Mouse (Mus musculus) induced T-regulatory cell, adult 2 months (primary cell): Measurements from ENCODE around the gene Gm17662.

ENCODE experiments used
- DNase-seq: peaks from one replicate; pipeline ENCODE4 v3.0.0-alpha.2; 2012; ENCODE audit warnings: low read depth

The Gm17662 gene

DNA sequence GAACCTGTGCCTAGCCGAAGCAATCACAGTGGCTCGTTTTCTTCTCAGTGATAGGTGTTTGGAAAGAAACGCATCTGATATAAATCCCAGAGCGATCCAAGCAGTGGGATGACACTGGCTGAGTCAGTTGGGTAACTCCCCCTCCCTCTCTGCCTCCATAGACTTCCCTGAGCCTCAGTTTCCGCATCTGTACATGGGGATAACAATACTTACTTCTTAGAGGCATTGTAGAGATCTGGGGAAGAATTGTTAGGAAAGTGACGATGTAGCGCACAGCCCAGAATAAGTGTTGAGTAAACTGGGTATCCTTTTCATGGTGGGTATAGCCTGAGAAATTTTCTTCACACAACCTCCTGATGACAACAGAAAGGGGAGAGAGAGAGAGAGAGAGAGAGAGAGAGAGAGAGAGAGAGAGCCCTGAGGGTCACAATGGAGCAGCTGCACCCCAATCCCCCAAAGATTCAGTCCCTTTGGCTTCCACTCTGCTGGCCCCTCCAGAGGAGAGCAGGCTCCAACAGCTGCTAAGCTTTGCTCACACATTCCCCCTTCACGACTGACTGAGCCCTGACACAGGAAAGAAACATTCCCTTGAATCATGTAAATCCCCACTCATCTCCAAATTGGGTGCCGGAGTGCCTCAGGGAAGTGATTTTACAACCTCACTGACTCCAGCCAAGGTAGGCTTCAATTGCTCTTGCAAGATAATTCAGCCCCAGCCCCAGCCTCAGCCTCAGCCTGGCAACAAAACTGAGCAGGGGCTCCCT lies 31.6 kb downstream of the Gm17662 start:
- no peak for DNase-seq

- no peak for DNase-seq
Observed at GRCm38 (mm10) chr4:104891708-104892107, 34.6 kb downstream of the Gm17662 start.

DNA sequence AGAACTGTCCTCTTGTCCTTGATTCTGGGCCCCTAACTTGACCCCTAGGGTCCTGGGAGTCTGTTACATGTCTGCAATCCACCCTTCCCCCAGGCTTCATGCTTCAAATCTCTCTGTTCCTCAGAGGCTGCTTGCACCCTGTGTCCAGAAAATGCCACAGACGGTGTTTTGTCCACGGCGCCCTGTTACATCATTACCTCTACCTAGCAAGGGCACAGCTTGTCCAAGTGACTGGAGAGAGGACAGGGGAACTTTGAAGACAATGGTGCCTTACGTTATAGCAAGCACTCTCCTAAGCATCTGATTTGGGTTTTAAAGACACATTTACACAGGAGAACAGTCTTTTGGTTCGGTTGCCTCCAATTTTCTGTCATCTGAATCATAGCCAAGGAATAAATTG lies 36.5 kb downstream of the Gm17662 start:
- DNase-seq, result no peak

DNA sequence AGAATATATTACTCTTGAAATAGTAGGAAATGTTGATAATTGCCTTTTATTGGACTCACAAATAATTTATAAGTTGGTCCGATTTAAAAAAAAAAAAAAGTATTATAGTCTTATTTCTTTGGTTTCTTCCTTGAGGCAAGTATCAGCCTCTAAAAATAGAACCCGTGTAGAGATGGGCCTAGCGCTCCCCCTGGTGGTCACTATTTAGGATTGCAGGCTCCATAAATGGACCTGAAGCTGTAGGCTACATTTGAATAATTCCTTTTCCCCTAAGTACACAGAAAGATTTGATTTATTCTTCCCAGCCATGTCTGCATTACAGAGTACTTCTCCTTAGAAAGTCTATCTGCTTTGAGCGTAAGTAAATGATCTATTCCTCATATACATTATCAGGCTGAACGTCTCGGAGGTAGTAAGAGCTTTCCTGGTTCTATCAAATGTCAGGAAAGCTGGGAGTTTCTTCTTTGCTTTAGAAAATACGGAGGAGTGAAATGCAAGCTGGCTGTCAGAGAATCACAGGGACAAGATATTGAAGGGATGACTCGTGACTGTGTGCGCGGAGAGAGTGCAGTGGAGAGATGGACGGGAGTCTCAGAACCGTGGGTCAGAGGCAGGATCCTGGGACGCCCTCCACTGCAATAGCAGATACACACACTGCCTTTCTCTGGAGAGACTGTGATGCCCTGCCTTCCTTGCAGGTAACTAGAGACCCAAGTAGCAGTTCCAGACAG lies 37.0 kb downstream of the Gm17662 start:
- peak; percentile 35 for DNase-seq

DNA sequence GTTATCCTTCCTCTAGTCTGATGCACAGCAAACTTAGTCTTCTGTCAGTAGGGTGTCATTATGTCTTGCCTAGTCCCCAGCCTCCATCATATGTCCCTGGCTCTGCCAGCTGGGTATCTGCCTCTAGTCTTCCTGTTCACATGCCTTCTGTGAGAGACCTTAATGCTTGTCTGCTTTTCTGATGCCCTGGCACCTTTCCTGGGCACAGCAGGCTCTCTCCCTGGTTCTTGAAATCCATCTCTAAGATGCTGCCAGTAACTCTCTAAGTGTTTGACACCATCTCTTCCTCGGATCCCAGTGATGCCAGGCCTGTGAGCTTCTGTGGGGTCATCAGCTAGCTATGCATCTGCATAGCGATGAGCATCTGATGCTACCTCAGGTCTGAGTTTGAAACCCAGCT lies 45.7 kb downstream of the Gm17662 start:
- DNase-seq, result no peak

DNA sequence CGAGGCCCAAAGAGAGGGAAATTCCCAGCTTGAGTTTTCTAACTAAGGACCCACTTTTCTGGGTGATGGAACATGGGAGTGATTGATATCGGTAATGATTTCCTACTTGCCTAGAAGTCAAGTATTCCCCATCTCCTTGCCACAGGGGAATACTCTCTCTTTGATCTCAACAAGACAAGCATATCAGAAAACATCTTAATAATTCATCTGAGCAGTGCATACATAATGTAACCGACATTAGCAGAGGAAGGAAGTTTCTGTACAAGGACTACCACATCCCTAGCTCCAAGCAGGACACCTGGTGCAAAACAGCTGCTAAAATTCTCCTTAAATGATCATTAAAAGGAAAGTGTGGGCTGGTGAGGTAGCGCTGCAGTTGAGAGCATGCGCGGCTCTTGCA lies 47.9 kb downstream of the Gm17662 start:
- DNase-seq, result no peak
